Mouse (Mus musculus) CH12F3 (cell line): Measurements from ENCODE around the gene Atg10.
"Not testable (repeated sequence)": the region's sequence is repeated elsewhere in the genome, so short reads cannot be mapped to it uniquely, and the experiment has no call there.

Source experiments
- in situ Hi-C: fragments of 300-500 bp; cut with MboI; formaldehyde crosslinking; loops from 2 replicates; pipeline ENCODE4 v1.14.3; 2020; ENCODE audit warnings: low sequenced_read_pairs

The Atg10 gene

DNA sequence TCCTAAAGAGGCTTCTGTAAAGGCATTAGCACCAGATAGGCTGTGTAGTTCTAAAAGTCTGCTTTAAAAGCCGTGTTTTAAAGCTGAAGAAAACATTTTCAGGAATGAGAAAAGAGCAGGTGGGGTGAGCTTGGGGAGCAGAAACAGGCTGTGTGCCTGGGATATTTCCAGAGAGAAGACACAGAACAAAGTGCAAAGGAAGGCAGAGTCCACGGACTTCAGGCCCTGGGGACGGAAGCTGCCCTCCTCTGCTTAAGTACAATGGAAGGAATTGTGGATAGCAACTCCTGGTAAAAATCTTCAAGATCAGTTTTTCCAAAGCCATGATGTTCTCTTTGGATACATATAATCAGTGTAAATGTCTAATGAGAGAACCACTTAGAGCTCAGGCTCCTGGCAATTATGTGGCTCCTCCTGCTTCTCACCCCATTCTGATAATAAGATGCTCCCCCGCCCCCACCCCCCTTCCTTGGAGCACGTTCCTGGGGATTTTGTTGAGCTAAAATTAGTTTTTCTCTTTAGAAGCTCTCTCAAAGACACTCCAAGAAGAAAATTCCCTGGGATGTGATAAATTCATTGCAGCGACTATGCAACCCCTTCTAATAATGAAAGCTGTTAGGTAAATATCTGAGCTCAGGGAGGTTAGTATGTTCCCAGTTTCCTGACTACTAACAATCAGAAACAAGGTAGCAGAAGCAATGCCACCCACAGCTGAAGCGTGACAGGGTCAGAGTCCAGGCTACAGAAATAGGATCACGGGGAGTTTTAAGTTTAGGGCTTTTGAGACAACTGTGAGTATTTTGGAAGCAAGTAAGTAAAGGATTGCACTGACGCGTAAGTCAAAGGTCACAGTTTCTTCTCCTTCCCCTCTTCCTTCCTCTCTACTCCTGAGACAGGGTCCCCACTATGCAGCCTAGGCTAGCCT lies 260.7 kb downstream of the Atg10 start:
- in situ Hi-C loops = no loop called here

DNA sequence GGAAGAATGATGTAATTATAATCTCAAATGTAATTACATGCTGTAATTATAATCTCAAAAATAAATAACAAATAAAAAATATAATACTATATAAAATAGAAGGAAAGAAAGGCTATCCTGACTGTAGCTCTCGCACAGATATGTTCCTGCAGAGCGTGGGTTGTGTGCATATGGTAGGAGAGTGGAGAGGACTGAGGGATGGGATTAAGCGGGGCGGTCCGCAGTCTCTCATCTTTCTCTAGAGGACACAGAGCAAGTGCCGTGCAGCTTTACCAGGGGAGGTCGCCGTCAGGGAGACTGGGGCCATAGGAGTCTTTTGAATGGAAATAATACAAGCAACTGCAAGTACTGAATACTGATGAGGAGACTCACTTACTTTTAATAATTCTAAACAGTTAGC lies 263.2 kb downstream of the Atg10 start:
- in situ Hi-C loops = no loop called here

DNA sequence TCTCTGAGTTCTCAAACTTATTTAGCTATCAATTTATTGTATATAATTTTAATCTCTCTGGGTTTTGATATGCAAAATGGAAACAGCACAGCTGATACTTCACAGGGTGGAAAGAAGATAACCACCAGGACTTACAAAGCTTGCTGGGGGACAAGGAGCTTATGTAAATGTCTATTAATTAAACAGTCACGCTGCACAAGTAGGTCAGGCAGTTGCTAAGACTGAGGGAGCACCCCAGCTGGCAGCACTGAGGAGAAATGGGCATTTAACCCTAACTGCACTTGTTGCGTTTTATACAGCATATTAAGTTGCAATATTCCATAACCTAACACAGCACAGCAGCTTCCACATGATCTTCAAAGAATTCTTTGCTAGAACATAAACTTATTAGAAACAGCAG lies 264.9 kb downstream of the Atg10 start:
- in situ Hi-C loops = no loop called here

DNA sequence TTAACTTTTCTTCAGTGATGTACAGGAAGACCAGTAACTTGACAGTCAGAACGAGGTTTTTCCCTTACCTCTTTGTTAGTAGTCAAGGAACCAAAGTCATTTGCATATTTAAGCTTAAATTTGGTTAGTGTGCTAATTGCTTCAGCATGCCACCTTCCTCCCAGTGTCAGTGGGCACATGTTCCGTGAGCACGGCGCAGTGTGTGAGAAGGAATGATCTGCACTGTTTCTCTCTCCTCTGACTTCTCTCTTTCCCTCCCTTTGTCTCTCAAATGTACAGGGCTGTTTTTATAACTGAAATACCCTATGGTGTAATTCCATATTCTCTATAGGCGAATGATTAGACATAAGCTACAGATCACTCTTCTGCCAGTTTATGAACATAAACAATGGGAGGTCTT lies 284.2 kb downstream of the Atg10 start:
- in situ Hi-C loops = loop anchor here (25.0 kb wide), 1 partner anchor 698 kb away; no protein-coding TSS in a partner anchor

DNA sequence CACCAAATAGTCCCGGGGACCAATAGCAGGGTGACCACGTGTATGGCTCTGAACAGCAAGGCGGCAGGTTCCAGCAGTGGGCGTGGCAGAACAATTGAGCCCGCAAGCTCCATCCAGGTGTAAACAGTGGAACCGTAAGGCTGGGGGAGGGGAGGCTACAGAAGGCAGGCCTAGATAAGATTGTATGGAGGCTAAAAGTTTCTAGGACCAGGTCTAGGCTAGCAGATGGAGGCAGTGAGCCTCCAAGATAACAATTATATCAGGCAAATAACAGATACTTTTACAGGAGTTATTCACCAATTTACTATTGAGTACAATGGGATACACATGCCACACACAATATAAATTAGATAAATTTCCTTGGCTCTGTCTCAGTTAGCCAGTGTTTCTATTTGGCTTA lies 284.6 kb downstream of the Atg10 start:
- in situ Hi-C loops = loop anchor here (25.0 kb wide), 1 partner anchor 698 kb away; no protein-coding TSS in a partner anchor

DNA sequence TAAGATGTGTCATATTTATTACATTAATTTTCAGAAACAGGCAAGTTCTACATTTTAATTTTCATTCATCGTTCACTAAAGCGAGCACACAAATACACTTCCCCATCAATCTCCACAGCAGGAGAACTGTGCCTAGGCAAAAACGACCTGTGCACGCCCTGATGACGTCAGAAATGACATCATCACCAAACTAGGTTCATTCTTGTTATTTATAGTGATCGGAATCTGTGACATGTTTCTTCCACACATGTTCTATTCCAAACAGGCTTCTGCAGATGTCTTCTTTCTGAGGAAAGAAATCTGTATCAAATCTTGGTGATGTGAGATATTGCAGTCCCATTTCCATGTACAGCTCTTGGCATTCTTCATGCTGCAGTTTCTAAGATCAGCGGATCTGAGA lies 287.9 kb downstream of the Atg10 start:
- in situ Hi-C loops = loop anchor here (25.0 kb wide), 1 partner anchor 701 kb away; no protein-coding TSS in a partner anchor

DNA sequence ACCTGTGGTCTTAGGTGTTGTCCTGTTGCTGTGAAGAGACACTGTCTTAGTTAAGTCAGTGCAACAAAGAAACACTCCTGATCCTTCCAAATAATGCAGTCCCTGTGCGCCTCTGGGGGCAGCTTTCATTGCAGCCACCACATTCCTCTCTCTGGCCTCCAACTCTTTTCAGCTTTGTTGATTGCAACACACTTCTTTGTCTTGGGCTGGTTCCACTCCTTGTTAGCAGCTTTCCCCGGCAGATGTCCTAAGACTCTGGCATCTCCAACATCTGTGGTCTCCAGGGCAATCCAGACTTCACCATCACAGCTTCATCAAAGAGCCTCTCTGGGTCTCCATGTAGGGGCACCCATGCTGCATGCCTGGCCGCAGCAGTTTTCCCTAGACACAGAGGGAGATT lies 290.5 kb downstream of the Atg10 start:
- in situ Hi-C loops = loop anchor here (25.0 kb wide), 1 partner anchor 704 kb away; no protein-coding TSS in a partner anchor

DNA sequence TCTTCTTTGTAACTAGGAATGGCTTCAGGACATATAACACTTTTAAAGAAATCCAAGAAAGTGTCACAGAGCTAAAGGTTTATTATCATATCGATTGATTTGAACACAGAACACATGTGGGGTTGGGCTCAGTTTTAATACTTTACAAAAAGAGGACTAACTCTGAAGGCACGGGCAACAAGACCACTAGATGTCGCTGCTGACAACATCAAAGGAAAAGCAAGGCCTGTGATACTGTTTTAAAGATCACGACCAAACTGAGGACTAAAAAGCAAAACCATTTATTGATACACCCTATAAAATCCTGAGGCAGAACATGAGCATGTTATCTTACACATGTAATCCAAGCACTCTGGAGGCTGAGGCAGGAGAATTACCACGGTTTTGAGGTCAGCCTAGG lies 293.9 kb downstream of the Atg10 start:
- in situ Hi-C loops = loop anchor here (25.0 kb wide), 1 partner anchor 707 kb away; no protein-coding TSS in a partner anchor

DNA sequence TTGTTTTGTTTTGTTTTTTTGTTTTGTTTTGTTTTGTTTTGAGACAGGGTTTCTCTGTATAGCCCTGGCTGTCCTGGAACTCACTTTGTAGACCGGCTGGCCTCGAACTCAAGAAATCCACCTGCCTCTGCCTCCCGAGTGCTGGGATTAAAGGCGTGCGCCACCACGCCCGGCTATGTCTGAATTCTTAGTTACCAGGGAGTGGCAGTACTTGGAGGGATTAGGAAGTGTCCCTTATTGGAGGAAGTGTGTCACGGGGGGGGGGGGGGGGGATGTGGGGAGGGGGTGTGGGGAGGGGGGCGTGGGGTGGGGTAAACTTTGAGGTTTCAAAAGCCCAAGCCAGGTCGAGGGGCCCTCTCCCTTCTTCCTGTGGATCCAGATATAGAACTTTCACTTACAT lies 295.5 kb downstream of the Atg10 start:
- in situ Hi-C loops = loop anchor here (25.0 kb wide), 1 partner anchor 709 kb away; no protein-coding TSS in a partner anchor

DNA sequence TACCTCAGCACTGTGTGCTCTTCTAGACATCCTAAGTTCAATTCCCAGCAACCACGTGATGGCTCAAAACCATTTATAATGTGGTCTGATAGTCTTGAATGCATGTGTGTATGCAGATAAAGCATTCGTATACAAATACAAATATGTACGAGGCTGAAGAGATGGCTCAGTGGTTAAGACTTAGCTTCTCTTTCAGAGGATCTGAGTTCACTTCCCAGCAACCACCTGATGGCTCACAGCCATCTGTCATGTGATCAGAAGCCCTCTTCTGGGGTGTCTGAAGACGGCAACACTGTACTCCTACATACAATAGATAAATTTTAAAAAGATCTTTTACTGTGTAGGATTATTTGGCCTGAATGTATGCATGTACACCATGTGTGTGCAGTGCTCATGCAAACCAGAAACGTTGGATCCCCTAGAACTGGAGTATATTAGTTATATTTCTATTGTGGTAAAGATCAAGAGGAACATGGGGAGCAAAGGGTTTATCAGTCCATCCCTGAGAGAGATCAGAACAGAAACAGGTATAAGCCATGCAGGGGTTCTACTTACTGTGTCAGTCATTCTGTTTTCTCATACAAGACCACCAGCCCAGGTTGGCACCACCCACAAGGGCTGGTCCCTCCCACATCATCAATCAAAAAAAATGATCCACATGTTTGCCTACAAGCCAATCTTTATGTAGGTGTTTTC lies 296.7 kb downstream of the Atg10 start:
- in situ Hi-C loops = loop anchor here (25.0 kb wide), 1 partner anchor 710 kb away; no protein-coding TSS in a partner anchor

DNA sequence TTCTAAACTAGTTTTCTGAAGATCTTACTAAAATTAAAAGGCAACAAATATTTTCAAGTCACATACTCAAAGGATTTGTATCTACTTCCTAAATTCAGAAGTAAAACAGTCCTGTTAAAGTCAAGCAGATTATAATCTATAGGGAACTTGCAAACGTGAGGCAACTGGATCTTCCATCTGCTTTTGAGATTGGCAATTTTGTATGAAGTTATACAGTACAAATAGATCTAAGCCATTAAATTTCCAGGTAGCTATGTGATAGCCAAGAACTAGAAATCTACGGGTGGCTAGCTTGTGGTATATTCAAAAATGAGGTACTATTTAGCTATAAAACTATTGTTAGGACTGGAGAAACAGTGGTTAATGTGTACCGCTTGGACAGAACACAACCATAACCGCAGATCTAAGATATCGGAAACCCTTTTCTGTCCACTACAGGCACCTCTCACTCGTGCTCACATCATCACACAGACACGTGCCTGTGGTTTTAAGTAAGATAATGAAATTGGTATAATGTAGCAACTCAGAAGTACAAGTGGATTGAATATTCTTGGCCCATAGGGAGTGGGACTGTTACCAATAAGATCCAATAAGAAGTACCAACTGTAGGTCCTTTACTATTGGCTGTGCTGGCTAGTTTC lies 297.5 kb downstream of the Atg10 start:
- in situ Hi-C loops = loop anchor here (25.0 kb wide), 1 partner anchor 711 kb away; no protein-coding TSS in a partner anchor

DNA sequence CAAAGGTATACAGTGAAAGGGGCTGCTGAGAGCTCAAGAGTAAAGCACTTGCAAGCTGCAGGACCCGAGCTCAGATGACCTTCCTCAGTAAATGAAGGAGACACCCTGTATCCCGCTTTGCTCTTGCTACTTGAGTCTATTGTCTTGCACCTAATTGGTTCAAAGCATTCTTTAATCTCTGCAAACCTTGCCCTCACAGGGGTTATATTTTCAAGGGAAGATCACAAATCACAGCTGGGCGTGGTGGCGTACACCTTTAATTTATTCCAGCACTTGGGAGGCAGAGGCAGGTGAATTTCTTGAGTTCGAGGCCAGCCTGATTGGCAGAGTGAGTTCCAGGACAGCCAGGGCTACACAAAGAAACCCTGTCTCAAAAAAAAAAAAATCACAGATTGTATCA lies 298.6 kb downstream of the Atg10 start:
- in situ Hi-C loops = loop anchor here (25.0 kb wide), 1 partner anchor 712 kb away; no protein-coding TSS in a partner anchor

DNA sequence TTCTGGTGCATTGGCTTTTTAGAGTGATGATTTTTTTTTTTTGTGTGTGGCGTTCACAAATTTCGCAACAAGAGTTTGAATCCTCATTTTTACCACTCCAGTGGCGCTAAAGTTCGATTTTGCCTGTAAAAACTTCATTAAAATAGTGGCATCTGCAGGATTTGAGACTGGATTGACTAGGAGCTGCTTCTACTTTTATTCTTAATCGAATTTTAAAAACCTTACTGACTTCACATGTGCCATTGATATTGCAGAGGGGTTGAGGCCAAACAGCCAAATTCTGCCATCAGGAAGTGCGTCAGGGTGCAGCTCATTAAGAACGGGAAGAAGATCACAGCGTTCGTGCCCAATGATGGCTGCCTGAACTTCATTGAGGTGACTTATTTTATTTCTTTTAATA lies 299.7 kb downstream of the Atg10 start:
- in situ Hi-C loops = no loop called here

DNA sequence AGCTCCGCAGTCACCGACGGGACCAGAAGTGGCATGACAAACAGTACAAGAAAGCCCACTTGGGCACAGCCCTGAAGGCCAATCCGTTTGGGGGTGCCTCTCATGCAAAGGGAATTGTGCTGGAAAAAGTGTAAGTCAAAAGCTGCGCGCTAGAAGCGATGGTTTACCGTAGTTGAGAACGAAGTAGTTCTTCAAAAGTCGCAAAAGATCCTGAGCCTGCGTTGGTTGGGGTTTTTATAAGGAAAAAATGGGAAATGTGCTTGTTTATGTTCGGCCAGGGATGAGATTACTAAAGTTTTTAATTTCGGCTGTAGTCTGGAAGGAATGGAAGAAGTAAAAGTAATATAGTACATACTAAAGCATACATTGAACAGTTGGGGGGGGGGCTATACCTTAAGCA lies 300.2 kb downstream of the Atg10 start:
- in situ Hi-C loops = not testable (repeated sequence)

DNA sequence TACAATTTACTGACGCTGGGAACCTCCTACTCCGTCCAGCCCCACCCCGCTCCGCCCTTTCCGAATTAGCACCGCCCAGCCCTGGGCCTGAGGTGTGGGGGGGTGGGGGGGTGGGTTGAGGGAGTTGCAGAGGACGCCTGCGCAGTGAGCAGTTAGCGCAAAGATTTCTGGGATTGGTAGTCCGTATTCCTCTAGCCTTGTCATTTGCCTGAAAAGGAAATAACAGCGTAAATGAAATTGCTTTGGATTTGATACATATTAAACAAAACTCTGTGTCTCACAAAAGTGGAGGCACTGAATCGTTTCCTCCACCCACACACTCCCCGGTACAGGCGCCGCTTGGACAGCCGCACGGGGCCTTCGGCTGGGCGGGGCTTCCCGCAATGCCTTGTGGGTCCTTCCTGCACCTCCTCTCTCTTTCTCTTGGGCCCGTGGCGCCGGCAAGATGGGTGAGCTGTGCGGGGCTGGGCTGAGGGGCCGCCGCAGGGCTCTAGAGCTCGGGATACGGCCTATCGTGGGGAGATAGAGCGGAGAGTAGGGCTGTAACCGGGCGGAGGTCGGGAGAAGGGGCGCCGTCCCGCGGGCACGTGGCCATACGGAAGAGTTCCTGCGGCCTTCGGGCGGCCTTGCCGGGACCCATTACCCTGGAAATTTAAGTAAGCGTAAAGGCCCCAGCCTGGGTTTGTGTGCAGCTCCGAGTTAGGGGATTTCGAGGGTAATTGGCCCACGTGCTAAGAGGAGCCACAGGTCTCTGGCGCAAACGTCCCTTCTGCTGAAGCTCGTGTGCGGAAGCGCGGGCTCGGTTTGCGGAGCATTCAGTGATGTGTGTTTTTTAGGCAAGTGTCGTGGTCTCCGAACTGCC lies 300.8 kb downstream of the Atg10 start, which contains the start of gene Rps23:
TSS of gene Rps23 (plus strand) at position 208 of the 862 bp plus-strand sequence.
- in situ Hi-C loops = no loop called here

DNA sequence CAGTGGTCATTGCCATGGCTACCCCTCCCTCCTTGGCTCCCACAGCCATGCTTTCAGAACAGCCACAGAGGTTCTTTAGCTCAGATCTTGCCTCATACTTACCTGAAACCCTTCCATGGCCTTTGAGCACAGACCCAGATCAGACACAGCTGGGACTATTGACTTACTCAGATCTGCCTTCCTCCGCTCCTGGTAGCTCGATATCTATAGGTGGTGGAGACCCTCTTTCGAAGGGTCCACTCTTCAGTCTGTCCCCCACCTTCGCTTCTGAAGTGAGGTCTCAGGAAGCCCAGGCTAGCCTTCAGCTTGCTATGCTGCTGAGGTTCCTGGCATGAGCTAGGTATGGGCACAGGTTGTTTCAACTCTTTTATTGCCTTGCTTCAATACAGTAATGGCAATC lies 309.0 kb downstream of the Atg10 start:
- in situ Hi-C loops = no loop called here

DNA sequence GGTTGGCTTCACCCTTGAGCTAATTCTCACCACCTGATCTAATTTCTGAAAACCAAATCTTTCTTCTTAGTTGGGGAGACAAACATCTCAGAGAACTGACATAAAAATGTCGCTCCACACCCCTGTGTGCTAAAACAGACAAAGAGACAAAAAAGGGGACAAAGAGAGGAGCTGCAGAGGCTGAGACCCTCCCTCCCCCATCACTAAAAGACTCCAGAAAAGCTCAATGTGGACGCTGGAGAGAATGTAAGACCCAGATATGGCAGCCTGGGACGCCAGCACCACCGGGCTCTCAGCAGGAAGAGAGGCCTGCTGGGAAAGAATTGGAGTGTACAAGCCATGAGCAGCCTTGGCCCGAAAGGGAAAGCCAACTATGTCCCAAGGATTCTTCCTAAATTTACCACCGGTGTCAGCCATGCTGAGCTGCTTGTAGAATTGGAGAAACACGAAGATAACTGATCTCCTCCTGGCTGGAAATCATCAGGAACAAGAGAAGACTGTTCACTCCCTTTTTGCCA lies 310.0 kb downstream of the Atg10 start:
- in situ Hi-C loops = no loop called here

DNA sequence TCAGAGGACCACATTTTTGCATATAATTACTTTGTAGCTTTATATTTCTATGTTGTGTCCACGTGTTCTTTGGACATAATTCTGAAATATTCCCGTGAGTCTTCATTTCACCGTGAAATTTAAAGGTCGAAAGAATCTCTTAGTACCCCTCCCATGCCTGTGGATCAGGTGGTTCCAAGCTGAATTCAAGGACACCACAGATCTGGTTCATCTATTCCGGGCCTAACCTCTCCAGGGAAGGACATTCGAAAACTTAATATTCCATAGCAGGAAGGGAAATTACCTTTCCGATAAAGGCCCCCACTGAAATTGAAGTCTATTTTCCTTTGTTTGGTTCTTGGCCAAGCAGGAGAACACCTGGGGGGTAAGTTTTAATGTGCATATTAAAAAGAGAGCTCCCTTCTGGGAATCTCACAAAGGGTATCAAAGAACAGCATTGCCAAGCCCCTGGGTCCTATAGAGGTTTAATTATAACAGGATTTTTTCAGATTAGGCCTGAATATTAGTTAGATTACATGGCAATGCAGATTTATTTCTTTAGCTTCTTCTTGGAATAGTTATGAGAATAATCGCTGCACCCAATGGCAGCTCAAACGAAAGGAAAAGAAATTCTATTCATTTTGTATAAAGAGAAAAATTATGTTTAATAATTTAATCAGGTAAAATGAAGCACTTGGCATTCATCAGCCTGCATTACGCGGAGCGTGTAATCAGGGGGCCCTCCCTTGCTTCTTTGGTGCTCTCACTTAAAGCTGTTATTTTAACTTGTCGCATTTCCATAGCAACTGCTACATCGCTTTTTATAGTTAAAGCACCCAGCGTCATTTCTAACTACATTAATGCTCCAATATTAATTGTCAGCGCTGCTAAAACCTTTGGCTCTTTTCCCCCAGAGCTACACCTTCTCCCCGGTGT lies 310.8 kb downstream of the Atg10 start:
- in situ Hi-C loops = no loop called here

DNA sequence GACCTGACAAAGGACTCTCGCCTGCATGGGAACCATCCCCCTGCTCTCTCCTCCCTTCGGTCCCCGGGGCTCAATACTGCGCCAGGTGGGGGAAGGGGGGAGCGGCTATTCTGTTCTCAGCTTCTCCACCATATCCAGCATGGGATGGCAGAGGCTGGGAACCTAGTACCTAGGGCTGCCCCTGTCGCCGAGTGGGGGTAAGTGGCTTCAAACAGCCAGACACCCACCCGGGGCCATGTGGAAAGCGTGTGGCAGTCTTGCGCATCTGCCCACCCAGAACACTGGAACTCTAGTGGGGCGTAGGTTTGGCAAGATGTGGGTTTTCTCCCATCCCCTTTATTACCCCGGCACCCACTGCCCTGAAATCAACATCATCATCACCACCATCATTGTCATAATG lies 316.4 kb downstream of the Atg10 start:
- in situ Hi-C loops = no loop called here
